Mouse (Mus musculus) small intestine, adult 2 months (tissue): ENCODE data around the gene Bach2. TPM values are rescaled to one million over a fixed set of nuclear protein-coding genes. Genes with fewer than 3 reads are reported as not detected.

Source experiments
- H3K27ac ChIP-seq: fragments of 200-500 bp; 2 replicates; pipeline ENCODE4 v1.5.1; 2012; ENCODE audit warnings: low read depth, low read length, control low read depth, inconsistent platforms; ENCODE audit not compliant: insufficient read depth
- H3K27me3 ChIP-seq: fragments of 200-500 bp; 2 replicates; pipeline ENCODE4 v1.6.1; 2012; ENCODE audit warnings: mild to moderate bottlenecking, moderate library complexity, low read length, inconsistent platforms; ENCODE audit not compliant: control insufficient read depth, insufficient read depth
- H3K36me3 ChIP-seq: fragments of 200-500 bp; 2 replicates; pipeline ENCODE4 v1.6.1; 2012; ENCODE audit warnings: mild to moderate bottlenecking, low read length, control low read depth, inconsistent platforms; ENCODE audit not compliant: control insufficient read depth, insufficient read depth
- H3K4me1 ChIP-seq: fragments of 200-500 bp; 2 replicates; pipeline ENCODE4 v1.6.1; 2012; ENCODE audit warnings: low read length, inconsistent platforms, mixed read lengths; ENCODE audit not compliant: control insufficient read depth, insufficient read depth, insufficient read length
- H3K4me3 ChIP-seq: fragments of 200-500 bp; 2 replicates; pipeline ENCODE4 v1.5.1; 2012; ENCODE audit warnings: low read depth, mild to moderate bottlenecking, control low read depth, inconsistent platforms, low read length, moderate library complexity
- CTCF ChIP-seq: fragments of 200-500 bp; IDR thresholded peaks from 2 replicates; pipeline ENCODE4 v1.5.1; 2012; ENCODE audit warnings: low read depth, mild to moderate bottlenecking, control low read depth, inconsistent platforms, low read length, moderate library complexity, mixed read lengths; ENCODE audit not compliant: insufficient replicate concordance, insufficient read length; ENCODE audit errors: extremely low read depth
- POLR2A ChIP-seq: fragments of 200-500 bp; IDR thresholded peaks from 2 replicates; pipeline ENCODE4 v1.6.1; 2012; ENCODE audit warnings: low read depth, mild to moderate bottlenecking, control low read depth, inconsistent platforms, low read length, moderate library complexity
- WGBS: fragments of 180-500 bp; shearing (Covaris S2); methylation state at CpG from one replicate; pipeline ENCODE4 v1.1.7; 2018; 5-methylcytosine and 5-hydroxymethylcytosine counted together
- polyA plus RNA-seq: library from polyadenylated mRNA; depleted of rRNA; stranded (reverse); fragments of >200 nt; gene quantifications from 2 replicates; pipeline ENCODE4 v1.2.3, GENCODE M21; 2012

The Bach2 gene
- polyA plus RNA-seq, 1 experiment = 3.5 TPM

DNA sequence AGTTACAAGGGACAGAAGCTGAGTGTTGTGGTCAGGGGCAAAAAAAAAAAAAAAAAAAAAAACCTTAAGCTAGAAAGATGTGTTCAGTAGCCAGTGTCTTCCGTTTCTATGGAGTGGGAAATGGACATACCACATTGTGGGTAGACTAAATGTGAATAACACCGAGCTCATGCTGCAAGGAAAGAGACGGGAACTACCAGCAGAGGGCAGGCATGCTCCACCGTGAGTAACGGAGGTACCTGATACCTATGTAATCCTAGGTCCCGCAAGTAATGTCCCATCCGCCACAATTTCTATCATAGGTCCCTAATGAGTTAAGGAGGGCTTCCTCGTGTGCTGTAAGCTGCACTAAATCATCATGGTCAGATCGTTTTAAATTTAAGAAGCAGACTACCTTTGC is 348.0 kb downstream of the Bach2 start:
- Histone ChIP-seq H3K27me3 (no peaks in the 10 kb centered on the region), H3K4me3 (no peak overlapping the region), H3K36me3 (no peaks in the 10 kb centered on the region), H3K27ac (no peak overlapping the region), H3K4me1 (no peaks in the 10 kb centered on the region)
- no peak for TF ChIP-seq POLR2A
- TF ChIP-seq CTCF = peak; percentile 75; the same call in 1 of the 2 replicates
- WGBS = 13% methylated on average over 9 of the region's 9 CpGs

DNA sequence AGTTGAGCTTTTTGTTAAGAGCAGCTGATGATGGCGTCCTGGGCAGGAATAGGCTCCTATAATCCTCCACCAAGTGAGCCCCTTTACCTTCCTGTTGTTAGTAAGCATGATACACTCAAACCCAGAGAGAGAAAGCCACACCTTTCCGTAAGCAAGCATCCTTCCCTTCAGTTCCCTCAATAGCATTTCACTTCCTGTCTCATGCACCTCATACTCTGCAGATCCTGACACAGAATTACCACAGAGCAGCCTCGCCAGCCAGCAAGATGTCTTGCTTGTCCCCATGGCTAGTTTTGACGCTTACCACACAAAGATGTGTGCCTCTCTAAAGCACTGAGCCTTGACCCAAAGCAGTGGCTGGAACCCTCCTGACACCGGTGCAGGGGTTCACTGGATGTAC is 348.9 kb downstream of the Bach2 start:
- Histone ChIP-seq H3K4me3 (no peak overlapping the region), H3K36me3 (no peaks in the 10 kb centered on the region), H3K4me1 (no peaks in the 10 kb centered on the region), H3K27ac (no peak overlapping the region), H3K27me3 (no peaks in the 10 kb centered on the region)
- TF ChIP-seq POLR2A (no peak), CTCF (no peak)
- 83% methylated on average over 5 of the region's 5 CpGs for WGBS

DNA sequence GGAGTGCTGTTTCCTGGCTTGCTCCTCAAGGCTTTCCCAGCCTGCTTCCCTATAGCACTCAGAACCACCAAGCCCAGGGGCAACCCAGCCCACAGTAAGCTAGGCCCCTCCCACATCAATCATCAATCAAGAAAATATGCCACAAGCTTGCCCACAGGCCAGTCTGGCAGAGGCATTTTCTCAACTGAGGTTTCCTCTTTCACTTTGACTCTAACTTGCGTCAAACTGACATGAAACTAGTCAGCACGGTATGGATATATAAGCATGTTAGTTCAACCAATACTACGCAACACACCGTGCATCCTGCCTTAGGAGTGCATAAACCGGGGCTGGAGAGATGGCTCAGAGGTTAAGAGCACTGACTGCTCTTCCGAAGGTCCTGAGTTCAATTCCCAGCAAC is 349.6 kb downstream of the Bach2 start:
- no peak overlapping the region for H3K4me3 ChIP-seq
- WGBS = 72% methylated on average over 6 of the region's 6 CpGs
- no peaks in the 10 kb centered on the region for H3K27me3 ChIP-seq
- TF ChIP-seq CTCF (no peak), POLR2A (no peak)
- no peaks in the 10 kb centered on the region for H3K36me3 ChIP-seq
- H3K27ac ChIP-seq = no peak overlapping the region
- no peaks in the 10 kb centered on the region for H3K4me1 ChIP-seq

DNA sequence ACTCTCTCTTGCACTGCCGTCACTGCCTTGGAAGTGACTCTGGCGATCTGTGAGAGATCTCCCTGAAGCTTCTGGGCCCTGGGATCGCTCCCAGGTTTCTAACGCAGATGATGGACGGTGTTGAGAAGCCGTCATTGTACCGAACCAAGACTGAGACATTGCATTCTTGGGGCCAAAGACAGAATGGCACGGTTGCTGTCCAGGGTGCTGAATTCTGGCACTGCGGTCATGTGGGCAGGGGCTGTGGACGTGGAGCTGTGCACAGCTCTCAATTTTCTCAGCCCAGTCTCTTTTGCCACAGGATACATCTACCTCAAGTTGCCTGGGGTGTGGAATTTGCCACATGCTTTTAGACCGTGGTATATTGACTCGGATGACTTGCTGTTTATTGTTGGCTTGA is 362.5 kb downstream of the Bach2 start:
- Histone ChIP-seq H3K27ac (no peak overlapping the region), H3K4me3 (no peak overlapping the region), H3K4me1 (no peaks in the 10 kb centered on the region), H3K36me3 (no peaks in the 10 kb centered on the region), H3K27me3 (no peaks in the 10 kb centered on the region)
- WGBS = 26% methylated on average over 12 of the region's 12 CpGs
- no peak for TF ChIP-seq POLR2A
- TF ChIP-seq CTCF = no peak

DNA sequence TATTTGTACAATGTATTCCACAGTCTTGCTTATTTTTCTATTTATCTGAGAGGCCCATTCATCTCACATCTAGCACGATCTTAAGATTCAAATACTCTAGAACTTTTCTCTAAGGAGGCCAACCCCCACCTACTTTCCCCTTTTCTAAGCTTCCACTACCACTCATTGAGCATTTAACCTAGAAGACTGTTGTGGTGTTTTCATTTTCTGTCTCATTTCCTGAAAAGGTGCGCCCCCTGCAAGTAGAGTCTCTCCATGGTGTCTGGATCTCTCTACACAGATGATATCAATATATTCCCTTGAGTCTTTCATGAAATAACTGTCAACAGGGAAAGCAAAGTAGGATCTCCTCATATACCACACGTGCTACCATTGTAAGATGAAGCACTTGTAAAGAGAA is 364.1 kb downstream of the Bach2 start, which contains the start of gene Gja10:
Gene Gja10, minus strand, starts transcription at position 101 of the 400 bp plus-strand sequence.
- Histone ChIP-seq H3K27ac (no peak within 1 kb of the TSS), H3K4me1 (no peaks in the 10 kb centered on the region), H3K4me3 (no peak within 1 kb of the TSS), H3K36me3 (no peaks in the 10 kb centered on the region), H3K27me3 (no peaks in the 10 kb centered on the region)
- no peak for TF ChIP-seq POLR2A
- TF ChIP-seq CTCF = no peak
- 61% methylated on average over 3 of the region's 3 CpGs for WGBS

DNA sequence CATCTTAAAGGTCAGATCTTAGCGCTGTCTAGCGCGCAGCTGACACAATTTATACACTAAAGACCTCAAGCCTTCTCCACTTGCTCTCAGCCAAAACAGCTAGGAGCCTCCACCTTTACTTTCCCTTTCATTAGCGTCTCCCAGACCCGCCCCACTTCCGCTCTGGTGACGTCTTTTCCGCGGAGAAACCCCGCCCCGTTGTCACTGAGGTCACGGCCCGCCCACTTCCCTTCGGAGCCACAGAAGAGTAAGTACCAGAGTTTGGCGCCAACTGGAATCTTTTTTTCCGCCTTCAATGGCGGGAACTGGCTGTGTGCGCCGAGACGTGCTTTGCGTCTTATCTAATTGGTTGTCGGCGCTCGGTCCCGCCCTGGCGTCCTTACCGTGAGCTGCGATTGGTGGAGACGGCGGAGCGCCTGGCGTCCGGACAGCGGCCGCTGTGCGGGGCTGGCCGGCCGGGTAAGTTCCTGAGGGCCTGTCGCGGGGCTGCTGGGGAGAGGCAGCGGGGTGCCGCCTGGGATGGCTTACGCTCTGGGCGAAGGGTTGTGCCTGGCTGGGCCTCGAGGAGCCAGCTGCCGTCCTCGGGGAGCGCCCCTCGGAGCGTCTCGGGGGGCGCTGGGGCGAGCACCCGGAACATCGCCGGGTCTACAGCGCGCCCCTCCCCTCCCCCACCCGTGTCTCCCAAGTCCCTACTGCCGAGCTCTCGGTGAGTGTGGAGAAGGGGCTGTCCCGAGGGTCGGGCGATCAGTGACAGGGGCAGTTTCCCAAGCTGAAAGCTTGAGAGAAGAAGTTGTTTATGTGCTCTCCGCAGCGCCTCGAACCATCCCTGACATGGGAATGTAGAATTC is 376.7 kb downstream of the Bach2 start, which contains the start of gene Casp8ap2:
Gene Casp8ap2, plus strand, starts transcription at position 418 of the 848 bp plus-strand sequence.
- Histone ChIP-seq H3K27ac (peak within 1 kb of the TSS; percentile 44), H3K4me3 (peak within 1 kb of the TSS; percentile 95), H3K4me1 (no peaks in the 10 kb centered on the region), H3K36me3 (no peaks in the 10 kb centered on the region; the same call in 1 of the 2 replicates), H3K27me3 (no peaks in the 10 kb centered on the region)
- no peak for TF ChIP-seq CTCF
- WGBS = under 1% methylated on average over 67 of the region's 67 CpGs

DNA sequence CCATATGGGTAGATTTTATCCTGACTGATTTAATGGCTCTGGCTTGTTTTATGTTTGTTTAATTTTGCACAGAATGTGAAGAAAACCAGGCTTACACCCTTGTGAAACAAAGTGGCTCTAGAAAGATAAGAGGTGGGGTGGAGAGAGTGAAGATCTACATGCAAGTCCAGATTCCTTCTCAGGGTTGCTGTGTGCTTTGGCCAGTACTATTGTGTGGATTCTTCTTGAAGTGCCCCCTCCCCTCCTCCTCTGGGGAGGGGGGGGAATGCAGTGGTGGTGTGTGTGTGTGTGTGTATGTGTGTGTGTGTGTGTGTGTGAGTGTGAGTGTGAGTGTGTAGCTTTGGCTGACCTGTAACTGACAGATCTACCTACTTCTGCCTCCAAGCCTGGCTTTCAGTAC is 383.0 kb downstream of the Bach2 start:
- Histone ChIP-seq H3K27me3 (no peaks in the 10 kb centered on the region), H3K27ac (no peak overlapping the region), H3K36me3 (peaks cover 4% of the 10 kb centered on the region; the same call in 1 of the 2 replicates), H3K4me1 (no peaks in the 10 kb centered on the region), H3K4me3 (no peak overlapping the region)
- TF ChIP-seq POLR2A = no peak
- no peak for TF ChIP-seq CTCF
